Mouse (Mus musculus): ENCODE results near the gene Dync1li2.

Dync1li2 gene

GRCm38 (mm10) chr8:104380961-104381411, 61.9 kb downstream of the Dync1li2 start:
- DNase-seq (ENCODE audit: low read depth): no peak

- no peak for DNase-seq (ENCODE audit: low read depth)
Measured at GRCm38 (mm10) chr8:104380269-104380668, 62.6 kb downstream of the Dync1li2 start.

DNA sequence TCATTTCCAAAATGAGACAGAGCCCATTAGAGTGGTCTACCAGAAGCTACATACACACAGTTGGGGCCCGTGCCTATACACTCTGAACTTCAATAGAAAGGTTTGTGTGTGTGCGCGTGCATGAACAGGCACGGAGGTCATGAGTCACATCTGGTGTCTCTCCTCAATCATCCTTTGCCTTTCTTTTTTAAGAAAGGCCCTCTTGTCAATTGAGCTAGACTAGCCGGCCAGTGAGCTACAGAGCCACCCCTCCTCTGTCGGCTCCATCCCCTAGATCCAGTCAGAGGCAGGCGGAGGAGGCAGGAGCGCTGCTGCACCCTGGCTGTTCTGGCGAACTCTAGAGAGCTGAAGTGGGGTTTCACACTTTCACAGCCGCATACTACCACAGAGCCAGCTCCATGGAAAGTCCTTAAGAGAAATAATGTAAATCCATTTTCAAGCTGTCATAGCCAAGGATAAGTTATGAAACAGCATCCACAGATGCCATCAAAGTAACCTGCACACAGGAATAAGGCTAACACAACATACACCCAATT, 63.5 kb downstream of the Dync1li2 start:
- DNase-seq (ENCODE audit: low read depth): no peak

DNA sequence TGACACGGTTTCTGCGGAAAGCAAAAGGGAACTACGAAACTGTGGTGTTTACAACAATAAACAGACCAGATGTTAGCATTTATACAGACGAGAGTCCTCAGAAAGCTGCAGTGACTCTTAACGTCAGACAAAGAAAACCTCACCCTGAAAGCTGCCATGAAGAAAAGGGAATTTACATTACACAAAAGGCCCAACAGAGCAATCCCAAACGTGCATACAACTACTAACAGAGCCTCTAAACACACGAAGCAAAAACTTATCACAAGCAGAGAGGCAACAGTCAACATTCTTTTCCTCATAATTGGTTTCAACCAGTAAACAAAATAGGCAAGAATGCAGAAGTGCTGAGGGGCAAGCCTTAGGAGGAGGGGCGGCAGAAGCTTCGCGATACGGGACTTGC, 66.2 kb downstream of the Dync1li2 start:
- DNase-seq (ENCODE audit: low read depth): no peak

- no peak for DNase-seq (ENCODE audit: low read depth)
Measured at GRCm38 (mm10) chr8:104375959-104376358, 66.9 kb downstream of the Dync1li2 start.

DNA sequence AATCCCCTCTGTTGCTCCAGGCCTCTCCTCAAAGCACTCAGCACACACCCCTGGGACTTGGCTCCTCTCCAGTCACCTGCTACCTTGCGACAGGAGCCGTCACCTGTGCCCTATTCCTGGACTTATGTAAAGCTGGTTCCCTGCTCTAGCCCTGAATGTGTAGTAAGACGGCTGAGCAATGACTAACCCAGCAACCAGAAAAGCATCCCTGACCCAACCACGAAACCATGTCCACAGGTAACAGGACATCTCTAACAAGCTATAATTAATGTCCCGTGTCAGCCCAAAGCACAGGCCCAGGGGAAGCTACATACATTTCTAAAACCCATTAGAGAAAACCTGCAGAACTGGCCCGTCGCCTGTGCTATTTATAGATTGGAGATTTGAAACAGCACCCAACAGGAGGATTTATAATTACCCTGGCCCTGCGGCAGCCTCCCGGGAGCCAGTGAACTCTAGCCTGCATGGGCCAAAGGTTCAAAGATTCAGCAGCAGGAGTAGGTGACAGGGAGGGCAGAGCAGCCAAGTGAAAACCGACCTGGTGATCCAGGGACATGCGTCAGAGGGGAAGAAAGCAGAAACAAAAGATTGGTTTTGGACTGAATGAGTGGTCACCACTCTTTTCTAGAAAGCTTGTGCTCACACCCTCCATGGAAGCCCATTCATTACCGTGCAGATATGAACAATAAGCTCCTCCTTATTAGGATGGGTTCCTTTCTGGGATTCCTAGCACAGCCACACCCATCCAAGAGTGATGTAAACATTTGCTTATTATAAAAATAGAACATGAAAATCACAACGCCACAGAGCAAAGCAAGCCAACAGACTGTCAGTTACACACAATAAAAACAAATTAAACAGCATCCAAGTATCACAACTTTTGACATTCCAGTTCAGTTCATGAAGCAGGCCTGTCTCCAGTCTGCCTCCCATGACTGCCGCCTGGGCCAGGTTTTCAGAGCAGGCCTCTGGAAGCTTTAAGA, 67.7 kb downstream of the Dync1li2 start:
- DNase-seq (ENCODE audit: low read depth): no peak

- DNase-seq (ENCODE audit: low read depth): no peak
Measured at GRCm38 (mm10) chr8:104374269-104374668, 68.6 kb downstream of the Dync1li2 start.

DNA sequence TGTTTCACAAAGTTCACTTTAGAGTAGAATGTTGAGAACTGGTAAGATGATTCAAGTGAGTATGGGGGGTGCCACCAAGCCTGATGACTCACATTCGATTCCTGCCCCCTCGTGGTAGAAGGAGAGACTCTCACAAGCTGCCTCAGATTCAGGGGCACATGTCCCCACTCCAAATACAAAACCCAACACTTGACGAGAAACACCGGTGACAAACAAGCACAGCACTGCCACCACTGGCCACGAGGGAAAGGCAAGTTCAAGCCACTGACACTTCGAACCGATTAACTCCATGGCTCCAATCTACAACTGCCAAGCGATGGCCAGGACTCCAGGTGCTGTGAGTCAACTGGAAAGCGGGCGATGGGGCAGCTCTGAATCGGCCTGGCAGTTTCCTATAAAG, 69.1 kb downstream of the Dync1li2 start:
- peak; percentile 43 for DNase-seq (ENCODE audit: low read depth)

DNA sequence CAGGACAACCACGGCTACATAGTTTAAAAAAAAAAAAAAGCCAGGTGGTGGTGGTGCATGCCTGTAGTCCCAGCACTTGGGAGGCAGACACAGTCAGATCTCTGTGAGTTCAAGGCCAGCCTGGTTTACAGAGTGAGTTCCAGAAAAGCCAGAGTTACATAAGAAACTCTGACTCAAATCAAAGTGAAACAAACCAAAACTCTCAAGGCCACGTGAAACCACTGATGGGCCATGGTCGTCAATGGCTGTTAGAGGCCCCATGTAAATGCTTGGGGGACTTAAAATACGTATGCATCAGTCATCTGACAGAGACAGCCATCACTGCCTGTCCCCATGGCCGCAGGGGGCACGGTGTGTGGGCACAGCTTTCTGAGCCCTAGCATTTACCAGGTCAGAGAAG, 71.7 kb downstream of the Dync1li2 start:
- DNase-seq (ENCODE audit: low read depth): peak; percentile 49

DNA sequence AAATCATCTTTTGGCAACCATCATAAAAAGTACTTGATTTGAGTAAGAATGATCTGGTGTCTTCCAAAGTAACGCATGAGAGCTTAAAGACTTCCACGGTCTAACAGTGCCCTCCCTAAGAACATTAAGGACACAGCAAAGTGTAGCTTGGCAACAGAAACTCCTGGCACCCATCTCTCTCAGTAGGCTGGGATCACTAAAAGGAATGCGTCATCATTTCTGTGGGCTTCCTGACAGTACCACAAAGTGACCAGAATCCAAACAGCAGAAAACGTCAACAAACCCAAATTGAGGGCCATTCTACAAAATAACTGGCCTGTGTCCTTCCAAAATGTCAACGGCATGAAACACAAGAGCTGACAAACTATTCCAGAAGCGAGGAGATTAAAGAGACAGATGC, 72.8 kb downstream of the Dync1li2 start:
- DNase-seq (ENCODE audit: low read depth): peak; percentile 82

GRCm38 (mm10) chr8:104369591-104369990, 73.3 kb downstream of the Dync1li2 start:
- no peak for DNase-seq (ENCODE audit: low read depth)
